Mouse (Mus musculus): Measurements from ENCODE around the gene Lyzl4. TPM values are rescaled to one million over a fixed set of nuclear protein-coding genes. Genes with fewer than 3 reads are reported as not detected.

The Lyzl4 gene
- polyA plus RNA-seq, 1 experiment from 2014 or later = not detected

DNA sequence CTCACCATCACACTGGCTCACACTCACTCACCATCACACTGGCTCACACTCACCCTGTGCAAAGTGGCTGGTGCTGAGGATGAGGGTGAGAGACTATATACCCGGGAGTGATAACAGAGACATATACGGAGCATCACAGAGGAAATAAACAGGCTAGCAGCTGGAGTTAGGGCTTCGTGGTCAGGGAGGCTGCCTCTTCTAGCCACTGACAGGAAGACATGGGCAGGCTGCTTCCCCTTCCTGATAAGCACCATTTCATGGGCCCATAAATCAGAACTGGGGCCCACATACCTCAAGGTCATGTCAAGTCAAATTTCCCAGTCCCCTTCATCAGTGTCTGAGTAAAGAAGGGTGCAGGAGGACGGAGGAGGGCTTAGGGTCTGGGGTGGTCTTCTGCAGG is 35.2 kb upstream of the Lyzl4 start:
- Histone ChIP-seq H3K27ac (ENCODE audit: low read depth, low read length) (no peak overlapping the region), H3K4me3 (ENCODE audit: low read depth, low read length) (no peak overlapping the region), H3K27me3 (replicated peaks; ENCODE audit: control insufficient read depth, insufficient read depth, low read length) (peaks cover 3% of the 10 kb centered on the region; the same call in 1 of the 2 replicates), H3K4me2 (no peak overlapping the region), H3K9me3 (ENCODE audit: control insufficient read depth, low read length) (no peaks in the 10 kb centered on the region), H3K9ac (ENCODE audit: low read depth, low read length) (no peak overlapping the region), H3K4me1 (replicated peaks; ENCODE audit: control insufficient read depth, insufficient read depth, low read length) (peaks cover 16% of the 10 kb centered on the region), H3K36me3 (ENCODE audit: control insufficient read depth, insufficient read depth, low read length) (no peaks in the 10 kb centered on the region)
- DNase-seq (ENCODE audit: low spot score) (no peak), ATAC-seq (replicated peaks; ENCODE audit: low FRiP score) (no peak)
- WGBS = 16% methylated on average over 4 of the region's 4 CpGs

- H3K9ac ChIP-seq (ENCODE audit: low read depth, low read length) = no peak overlapping the region
- H3K36me3 ChIP-seq (ENCODE audit: control insufficient read depth, insufficient read depth, low read length) = no peaks in the 10 kb centered on the region
- DNase-seq (ENCODE audit: low spot score) (no peak), ATAC-seq (replicated peaks; ENCODE audit: low FRiP score) (no peak)
- peaks cover 6% of the 10 kb centered on the region for H3K27me3 ChIP-seq (replicated peaks; ENCODE audit: control insufficient read depth, insufficient read depth, low read length)
- no peak overlapping the region for H3K27ac ChIP-seq (ENCODE audit: low read depth, low read length)
- H3K4me2 ChIP-seq = no peak overlapping the region
- H3K4me3 ChIP-seq (ENCODE audit: low read depth, low read length) = no peak overlapping the region
- 73% methylated on average over 2 of the region's 2 CpGs for WGBS
- no peaks in the 10 kb centered on the region for H3K9me3 ChIP-seq (ENCODE audit: control insufficient read depth, low read length)
- peaks cover 20% of the 10 kb centered on the region for H3K4me1 ChIP-seq (replicated peaks; ENCODE audit: control insufficient read depth, insufficient read depth, low read length)
Observed at GRCm38 (mm10) chr9:121675556-121675955, 33.7 kb upstream of the Lyzl4 start.

- Histone ChIP-seq H3K9me3 (ENCODE audit: control insufficient read depth, low read length) (no peaks in the 10 kb centered on the region), H3K9ac (ENCODE audit: low read depth, low read length) (no peak overlapping the region), H3K4me2 (no peak overlapping the region), H3K27ac (ENCODE audit: low read depth, low read length) (no peak overlapping the region), H3K27me3 (replicated peaks; ENCODE audit: control insufficient read depth, insufficient read depth, low read length) (peaks cover 10% of the 10 kb centered on the region), H3K4me1 (replicated peaks; ENCODE audit: control insufficient read depth, insufficient read depth, low read length) (peaks cover 20% of the 10 kb centered on the region), H3K4me3 (ENCODE audit: low read depth, low read length) (no peak overlapping the region), H3K36me3 (ENCODE audit: control insufficient read depth, insufficient read depth, low read length) (no peaks in the 10 kb centered on the region)
- no peak for ATAC-seq (replicated peaks; ENCODE audit: low FRiP score)
- 58% methylated on average over 9 of the region's 9 CpGs for WGBS
- DNase-seq (ENCODE audit: low spot score) = no peak
Observed at GRCm38 (mm10) chr9:121675011-121675410, 33.1 kb upstream of the Lyzl4 start.

GRCm38 (mm10) chr9:121673716-121674115 is 31.8 kb upstream of the Lyzl4 start:
- Histone ChIP-seq H3K9me3 (ENCODE audit: control insufficient read depth, low read length) (no peaks in the 10 kb centered on the region), H3K4me3 (ENCODE audit: low read depth, low read length) (no peak overlapping the region), H3K36me3 (ENCODE audit: control insufficient read depth, insufficient read depth, low read length) (no peaks in the 10 kb centered on the region), H3K27me3 (replicated peaks; ENCODE audit: control insufficient read depth, insufficient read depth, low read length) (peaks cover 23% of the 10 kb centered on the region), H3K9ac (ENCODE audit: low read depth, low read length) (no peak overlapping the region), H3K4me1 (replicated peaks; ENCODE audit: control insufficient read depth, insufficient read depth, low read length) (peaks cover 20% of the 10 kb centered on the region), H3K27ac (ENCODE audit: low read depth, low read length) (no peak overlapping the region), H3K4me2 (no peak overlapping the region)
- no peak for ATAC-seq (replicated peaks; ENCODE audit: low FRiP score)
- 86% methylated on average over 5 of the region's 5 CpGs for WGBS
- DNase-seq (ENCODE audit: low spot score) = no peak

GRCm38 (mm10) chr9:121672311-121672710 is 30.4 kb upstream of the Lyzl4 start:
- WGBS = 25% methylated on average over 5 of the region's 5 CpGs
- no peak for DNase-seq (ENCODE audit: low spot score)

GRCm38 (mm10) chr9:121671300-121671699 is 29.4 kb upstream of the Lyzl4 start:
- no peak; the same call in 1 of the 2 replicates for ATAC-seq (replicated peaks; ENCODE audit: low FRiP score)
- Histone ChIP-seq H3K36me3 (ENCODE audit: control insufficient read depth, insufficient read depth, low read length) (no peaks in the 10 kb centered on the region), H3K9me3 (ENCODE audit: control insufficient read depth, low read length) (no peaks in the 10 kb centered on the region), H3K27me3 (replicated peaks; ENCODE audit: control insufficient read depth, insufficient read depth, low read length) (peaks cover 43% of the 10 kb centered on the region), H3K4me3 (ENCODE audit: low read depth, low read length) (no peak overlapping the region), H3K27ac (ENCODE audit: low read depth, low read length) (no peak overlapping the region), H3K4me2 (no peak overlapping the region), H3K9ac (ENCODE audit: low read depth, low read length) (no peak overlapping the region), H3K4me1 (replicated peaks; ENCODE audit: control insufficient read depth, insufficient read depth, low read length) (peaks cover 12% of the 10 kb centered on the region)
- DNase-seq (ENCODE audit: low spot score) = no peak
- 22% methylated on average over 7 of the region's 7 CpGs for WGBS

More at GRCm38 (mm10) chr9:121672311-121672710, 30.4 kb upstream of the Lyzl4 start:
- Histone ChIP-seq H3K9me3 (ENCODE audit: control insufficient read depth, low read length) (no peaks in the 10 kb centered on the region), H3K4me1 (replicated peaks; ENCODE audit: control insufficient read depth, insufficient read depth, low read length) (peaks cover 18% of the 10 kb centered on the region), H3K27me3 (replicated peaks; ENCODE audit: control insufficient read depth, insufficient read depth, low read length) (peaks cover 34% of the 10 kb centered on the region), H3K36me3 (ENCODE audit: control insufficient read depth, insufficient read depth, low read length) (no peaks in the 10 kb centered on the region), H3K4me3 (ENCODE audit: low read depth, low read length) (no peak overlapping the region), H3K9ac (ENCODE audit: low read depth, low read length) (no peak overlapping the region), H3K27ac (ENCODE audit: low read depth, low read length) (no peak overlapping the region), H3K4me2 (no peak overlapping the region)
- ATAC-seq (replicated peaks; ENCODE audit: low FRiP score) = peak; percentile 52; the same call in 1 of the 2 replicates

DNA sequence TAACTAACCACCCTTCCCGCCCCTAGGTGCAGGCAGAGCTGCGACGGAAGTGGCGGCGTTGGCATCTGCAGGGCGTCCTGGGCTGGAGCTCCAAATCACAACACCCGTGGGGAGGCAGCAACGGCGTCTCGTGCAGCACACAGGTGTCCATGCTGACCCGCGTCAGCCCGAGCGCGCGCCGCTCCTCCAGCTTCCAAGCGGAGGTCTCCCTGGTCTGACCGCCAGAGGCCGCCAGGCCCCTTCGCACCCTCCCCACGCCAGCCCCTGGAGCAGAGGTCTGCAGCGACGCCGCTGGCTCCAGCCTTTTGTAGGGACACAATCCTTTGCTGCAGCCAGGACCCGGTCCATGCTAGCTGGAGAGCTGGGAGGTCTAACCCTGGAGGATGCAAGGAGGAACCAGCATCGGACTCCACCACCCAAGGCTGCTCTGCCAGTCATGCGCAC is 27.5 kb upstream of the Lyzl4 start:
- Histone ChIP-seq H3K27me3 (replicated peaks; ENCODE audit: control insufficient read depth, insufficient read depth, low read length) (peaks cover 43% of the 10 kb centered on the region), H3K4me1 (replicated peaks; ENCODE audit: control insufficient read depth, insufficient read depth, low read length) (peaks cover 12% of the 10 kb centered on the region), H3K9ac (ENCODE audit: low read depth, low read length) (no peak overlapping the region), H3K9me3 (ENCODE audit: control insufficient read depth, low read length) (no peaks in the 10 kb centered on the region), H3K27ac (ENCODE audit: low read depth, low read length) (no peak overlapping the region), H3K4me2 (peak overlapping the region; percentile 67), H3K4me3 (ENCODE audit: low read depth, low read length) (peak overlapping the region; percentile 29), H3K36me3 (ENCODE audit: control insufficient read depth, insufficient read depth, low read length) (no peaks in the 10 kb centered on the region)
- peak; percentile 74 for DNase-seq (ENCODE audit: low spot score)
- ATAC-seq (replicated peaks; ENCODE audit: low FRiP score) = peak; percentile 31; the same call in 1 of the 2 replicates
- WGBS = 2% methylated on average over 28 of the region's 28 CpGs

DNA sequence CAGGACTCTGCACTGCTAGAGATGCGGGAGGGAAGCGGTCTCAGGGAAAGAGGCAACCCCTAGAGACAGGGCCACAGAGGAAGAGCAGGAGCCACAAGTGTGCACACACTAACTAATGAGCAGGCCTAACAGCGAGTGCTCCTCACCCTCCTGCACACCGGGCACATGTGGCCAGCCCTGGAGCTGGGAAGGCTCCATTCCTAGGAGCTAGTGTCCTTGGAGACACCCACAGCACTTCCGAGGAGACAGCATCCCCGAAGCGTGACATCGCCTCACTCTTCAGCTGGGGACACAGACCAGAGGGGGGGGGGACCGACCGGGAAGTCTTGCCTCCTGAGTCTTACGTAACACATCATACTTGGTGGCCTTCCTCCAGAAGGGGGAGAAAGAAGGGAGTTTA is 25.9 kb upstream of the Lyzl4 start:
- Histone ChIP-seq H3K27ac (ENCODE audit: low read depth, low read length) (no peak overlapping the region), H3K4me3 (ENCODE audit: low read depth, low read length) (no peak overlapping the region), H3K4me2 (no peak overlapping the region), H3K27me3 (replicated peaks; ENCODE audit: control insufficient read depth, insufficient read depth, low read length) (peaks cover 43% of the 10 kb centered on the region), H3K4me1 (replicated peaks; ENCODE audit: control insufficient read depth, insufficient read depth, low read length) (peaks cover 11% of the 10 kb centered on the region), H3K36me3 (ENCODE audit: control insufficient read depth, insufficient read depth, low read length) (no peaks in the 10 kb centered on the region), H3K9me3 (ENCODE audit: control insufficient read depth, low read length) (no peaks in the 10 kb centered on the region), H3K9ac (ENCODE audit: low read depth, low read length) (no peak overlapping the region)
- ATAC-seq (replicated peaks; ENCODE audit: low FRiP score) (no peak), DNase-seq (ENCODE audit: low spot score) (no peak)
- WGBS = 71% methylated on average over 11 of the region's 11 CpGs

DNA sequence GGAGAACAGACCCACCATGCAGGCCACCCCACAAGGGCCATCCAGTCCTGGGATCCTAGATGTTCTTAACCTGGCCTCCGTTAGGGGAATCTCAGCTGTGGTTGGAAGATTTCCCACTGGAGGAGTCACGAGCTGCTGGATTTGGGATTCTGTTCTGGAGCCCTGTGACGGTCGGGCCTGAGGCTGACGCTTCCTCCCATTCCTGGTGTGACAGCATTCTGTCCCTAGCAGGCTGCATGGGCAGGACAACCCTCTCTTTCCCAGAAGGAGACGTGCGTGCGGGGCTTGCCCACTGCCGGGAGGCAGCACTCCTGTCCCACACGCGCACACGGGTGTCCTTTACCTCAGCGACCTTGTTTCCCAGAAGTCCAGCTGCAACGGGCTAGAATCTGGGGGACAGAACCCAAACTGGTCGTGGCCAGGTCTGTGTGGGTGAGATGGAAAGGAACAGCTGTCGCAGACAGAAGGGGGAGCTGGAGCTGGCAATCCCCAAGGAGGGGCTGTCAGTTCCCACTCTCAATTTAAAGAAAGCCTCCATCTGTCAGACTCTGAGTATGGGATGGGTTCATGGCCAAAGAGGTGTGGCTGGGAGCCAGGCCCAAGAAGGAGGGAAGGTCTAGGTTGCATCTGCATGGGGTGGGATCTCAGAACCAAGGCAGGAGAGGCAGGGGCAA is 25.2 kb upstream of the Lyzl4 start:
- peaks cover 4% of the 10 kb centered on the region for H3K4me1 ChIP-seq (replicated peaks; ENCODE audit: control insufficient read depth, insufficient read depth, low read length)
- peaks cover 43% of the 10 kb centered on the region for H3K27me3 ChIP-seq (replicated peaks; ENCODE audit: control insufficient read depth, insufficient read depth, low read length)
- H3K36me3 ChIP-seq (ENCODE audit: control insufficient read depth, insufficient read depth, low read length) = no peaks in the 10 kb centered on the region
- DNase-seq (ENCODE audit: low spot score) = no peak
- H3K4me2 ChIP-seq = no peak overlapping the region
- H3K4me3 ChIP-seq (ENCODE audit: low read depth, low read length) = no peak overlapping the region
- H3K9me3 ChIP-seq (ENCODE audit: control insufficient read depth, low read length) = no peaks in the 10 kb centered on the region
- no peak for ATAC-seq (replicated peaks; ENCODE audit: low FRiP score)
- WGBS = 75% methylated on average over 16 of the region's 16 CpGs
- H3K9ac ChIP-seq (ENCODE audit: low read depth, low read length) = no peak overlapping the region
- H3K27ac ChIP-seq (ENCODE audit: low read depth, low read length) = no peak overlapping the region

All from liver, embryonic 11.5 days (tissue).